ENCODE assay signal across 8 mouse cellular contexts in the genomic region with DNA sequence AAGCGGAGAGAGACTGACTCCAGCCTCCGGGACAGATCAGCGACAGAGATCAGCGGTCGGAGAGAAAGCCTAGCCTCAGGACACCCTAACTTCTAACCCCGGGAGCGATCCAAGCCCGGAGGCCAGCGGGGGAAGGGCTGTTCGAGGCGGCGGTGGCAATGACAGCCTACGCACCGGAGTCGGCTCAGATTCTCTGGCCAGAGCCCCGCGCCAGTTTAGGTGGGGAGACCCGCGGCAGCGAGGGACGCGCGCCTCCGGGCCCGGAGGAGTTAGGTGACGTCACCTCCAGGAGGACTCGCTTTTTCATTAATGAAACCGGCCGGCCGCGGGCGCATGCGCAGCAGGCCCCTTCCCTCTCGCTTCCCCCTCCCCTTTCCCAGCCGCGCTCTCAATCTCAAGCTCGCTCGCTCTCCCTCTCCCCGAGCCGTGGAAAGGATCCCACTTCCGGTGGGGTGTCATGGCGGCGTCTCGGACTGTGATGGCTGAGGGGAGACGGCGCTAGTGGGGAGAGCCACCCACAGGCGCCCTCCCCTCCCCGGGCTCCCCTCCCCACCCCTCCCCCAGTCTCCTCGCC. TPM values are rescaled to one million over a fixed set of nuclear protein-coding genes. Genes with fewer than 3 reads are reported as not detected.
A peak's percentile ranks its signal among the peaks of the same experiment; 100 is the strongest.
DNase-seq lines count a peak whose midpoint lies in the region; ATAC-seq and TF ChIP-seq lines count a peak whose summit lies in the region.

Gene Nf1, plus strand, starts transcription at position 460 of the 574 bp plus-strand sequence.

- H3K9me3 ChIP-seq in forebrain, embryonic 15.5 days = no peaks in the 10 kb centered on the region

- H3K4me2 ChIP-seq in forebrain, embryonic 15.5 days (replicated peaks) = peak within 1 kb of the TSS; percentile 69

- intact Hi-C loops in heart, postnatal 25 days (cut with DNase I) = loop anchor here (5.0 kb wide), 1 partner anchor 58 kb away; no protein-coding TSS in a partner anchor

- peaks cover 25% of the 10 kb centered on the region for H3K4me1 ChIP-seq in forebrain, embryonic 15.5 days
- peaks cover 10% of the 10 kb centered on the region; the same call in 1 of the 2 replicates for H3K4me1 ChIP-seq in lung, adult 2 months (ENCODE audit: control insufficient read depth, insufficient read depth, low read length)

- no peak for TF ChIP-seq CTCF in lung, adult 2 months (IDR thresholded peaks at IDR 0.05; ENCODE audit: insufficient read depth, low read length)

- H3K27ac ChIP-seq in forebrain, embryonic 15.5 days (replicated peaks) = peak within 1 kb of the TSS; percentile 88

- H3K9ac ChIP-seq in forebrain, embryonic 15.5 days (replicated peaks) = peak within 1 kb of the TSS; percentile 82

- peak; percentile 77; the same call in 1 of the 2 replicates for TF ChIP-seq POLR2A in lung, adult 2 months (IDR thresholded peaks at IDR 0.05; ENCODE audit: borderline replicate concordance, extremely low read depth, low read depth, low read length)

- no peaks in the 10 kb centered on the region for H3K27me3 ChIP-seq in forebrain, embryonic 15.5 days

- peaks cover 3% of the 10 kb centered on the region; the same call in 1 of the 2 replicates for H3K36me3 ChIP-seq in forebrain, embryonic 15.5 days

- ATAC-seq in forebrain, embryonic 15.5 days (replicated peaks) = peak; percentile 96
- ATAC-seq in neutrophil, adult 5-6 weeks (ENCODE audit: extremely low read depth, insufficient number of reproducible peaks, low FRiP score, poor library complexity, severe bottlenecking) = peak; percentile 63

- peak; percentile 97 for DNase-seq in ES-CJ7 (ENCODE audit: low read depth, low spot score)
- DNase-seq in cerebellum, adult 11 months = peak; percentile 95
- peak; percentile 92 for DNase-seq in heart, postnatal 25 days (ENCODE audit: low spot score)
- peak; percentile 91 to 98 for DNase-seq in layer of hippocampus, adult 18-20 months (ENCODE audit: low spot score in 2 of 2)
- DNase-seq in lung, adult 2 months = peak; percentile 90
- peak; percentile 71 to 77 for DNase-seq in thymus, adult 18-20 months

- peak within 1 kb of the TSS; percentile 65 for H3K4me3 ChIP-seq in forebrain, embryonic 15.5 days
- peak within 1 kb of the TSS; percentile 81 for H3K4me3 ChIP-seq in lung, adult 2 months (replicated peaks; ENCODE audit: extremely low read depth, low read depth, low read length)

- under 1% methylated on average over 48 of the region's 49 CpGs for WGBS in forebrain, embryonic 15.5 days
- WGBS in lung, adult 2 months = under 1% methylated on average over 49 of the region's 49 CpGs

RNA-seq across cellular contexts. Expression of gene Nf1, which starts in this region (rescaled TPM):
- 5.9 and 6.4 TPM in 2 replicates for polyA plus RNA-seq in forebrain, embryonic 15.5 days (2015; fragmentation: Nextera tagmentation; extraction: Ambion mirVana)
- total RNA-seq in heart, postnatal 25 days (2021) = 10 to 100 TPM; 27.1 to 30.0 TPM
- 100 to 1,000 TPM; 112 to 116 TPM for total RNA-seq in layer of hippocampus, adult 18-20 months (2021)
- 11.2 and 14.9 TPM in 2 replicates for polyA plus RNA-seq in lung, adult 2 months (2012; rRNA removed)
- 20.9 and 22.3 TPM in 2 replicates for total RNA-seq in neutrophil, adult 5-6 weeks (2017)

Comparison
In these comparisons a context has a peak if more than half of its experiments do, and no peak if none do; other contexts are left out.
1. Peak in every context shown above with its lines: DNase-seq, ATAC-seq, H3K4me3 ChIP-seq and H3K27ac ChIP-seq.